8 mouse cellular contexts compared by ENCODE assay signal in genomic region chr7:144470545-144471059, GRCm38 (mm10). TPM values are rescaled to one million over a fixed set of nuclear protein-coding genes. Genes with fewer than 3 reads are reported as not detected.
A peak's percentile ranks its signal among the peaks of the same experiment; 100 is the strongest.
DNase-seq lines count a peak whose midpoint lies in the region; ATAC-seq and TF ChIP-seq lines count a peak whose summit lies in the region.

Gene Cttn (minus strand): TSS chr7:144471009.

- no peak for TF ChIP-seq POLR2A in thymus, adult 2 months (IDR thresholded peaks at IDR 0.05; ENCODE audit: control insufficient read depth, extremely low read depth, insufficient read depth, low read length, poor library complexity)

- peaks cover under 1% of the 10 kb centered on the region; the same call in 1 of the 2 replicates for H3K36me3 ChIP-seq in thymus, adult 2 months (ENCODE audit: control insufficient read depth, insufficient read depth, low read length)

- peaks cover 9% of the 10 kb centered on the region for H3K4me1 ChIP-seq in thymus, adult 2 months (replicated peaks; ENCODE audit: control insufficient read depth, insufficient read depth, low read length)

- no peaks in the 10 kb centered on the region for H3K27me3 ChIP-seq in thymus, adult 2 months (ENCODE audit: control insufficient read depth, insufficient read depth, low read length)

- peak within 1 kb of the TSS; percentile 97 for H3K27ac ChIP-seq in layer of hippocampus, adult 2 months
- no peak within 1 kb of the TSS for H3K27ac ChIP-seq in thymus, adult 2 months (ENCODE audit: control insufficient read depth, insufficient read depth, low read length)

- peak within 1 kb of the TSS; percentile 90 for H3K4me3 ChIP-seq in layer of hippocampus, adult 2 months
- H3K4me3 ChIP-seq in thymus, adult 2 months (ENCODE audit: control insufficient read depth, insufficient read depth, low read length): peak within 1 kb of the TSS; percentile 29

- DNase-seq in MEL-GATA-1-ER (ENCODE audit: extremely low read depth, low read depth): peak; percentile 23
- peak; percentile 89 for DNase-seq in cerebellum, adult 9-11 months
- DNase-seq in heart, postnatal 4 days: peak; percentile 93
- peak; percentile 89 to 91 for DNase-seq in layer of hippocampus, adult 2 months (ENCODE audit: low spot score in 2 of 2)
- DNase-seq in lung, adult 18-20 months: peak; percentile 90 to 95
- DNase-seq in ovary, adult 18-20 months (ENCODE audit: low spot score): peak; percentile 82
- peak; percentile 19 for DNase-seq in thymus, adult 2 months

- no peak for TF ChIP-seq CTCF in layer of hippocampus, adult 2 months (conservative IDR thresholded peaks at IDR 0.05)
- no peak for TF ChIP-seq CTCF in thymus, adult 2 months (IDR thresholded peaks at IDR 0.05; ENCODE audit: borderline replicate concordance, control insufficient read depth, extremely low read depth, insufficient read depth, low read length, poor library complexity)

- peak; percentile 90 for ATAC-seq in frontal cortex, adult (ENCODE audit: low TSS enrichment)

- WGBS in thymus, adult 2 months: 35% methylated on average over 30 of the region's 30 CpGs

RNA-seq across cellular contexts. Expression of gene Cttn, which starts in this region (rescaled TPM):
- 10 to 100 TPM; 88.0 to 93.4 TPM for total RNA-seq in heart, postnatal 4 days (2021)
- total RNA-seq in layer of hippocampus, adult 2 months (2021): 100 to 1,000 TPM; 179 to 181 TPM
- 17.6 and 22.0 TPM in 2 replicates for polyA plus RNA-seq in thymus, adult 2 months (2012; rRNA removed)

Comparison
In these comparisons a context has a peak if more than half of its experiments do, and no peak if none do; other contexts are left out.
1. DNase-seq: peak in every context shown above with its lines; median percentile 93 in heart, postnatal 4 days; 92 in lung, adult 18-20 months; 90 in layer of hippocampus, adult 2 months; 89 in cerebellum, adult 9-11 months; 82 in ovary, adult 18-20 months; 23 in MEL-GATA-1-ER; 19 in thymus, adult 2 months.